Mouse (Mus musculus): Measurements from ENCODE around the gene Mif4gd.

The Mif4gd gene

GRCm38 (mm10) chr11:115612410-115613137 is at the start of gene Mif4gd:
TSS of gene Mif4gd (minus strand) at chr11:115612969.
- in situ Hi-C loops (cut with MboI; ENCODE audit: low sequenced_read_pairs) = no loop called here

- in situ Hi-C loops (cut with MboI; ENCODE audit: low sequenced_read_pairs) = no loop called here
Observed at GRCm38 (mm10) chr11:115660376-115660775, 47.6 kb upstream of the Mif4gd start.

DNA sequence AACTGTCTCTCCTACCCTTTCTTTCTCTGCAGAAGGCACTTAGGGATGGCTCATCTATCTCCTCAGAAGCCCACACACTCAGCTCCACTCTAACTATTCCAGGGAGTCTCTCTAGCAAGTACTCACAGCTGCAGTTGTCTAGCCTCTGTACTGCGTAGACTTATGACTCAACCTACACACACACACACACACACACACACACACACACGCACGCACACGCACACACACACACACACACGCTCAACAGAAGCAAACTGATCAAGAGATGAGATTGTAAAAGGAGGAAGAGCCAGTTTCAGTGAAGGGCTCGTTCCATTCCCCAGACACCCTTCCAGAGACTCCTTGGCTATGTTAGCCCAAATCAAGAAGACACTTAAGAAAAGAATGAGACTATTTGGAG is 45.8 kb upstream of the Mif4gd start:
- in situ Hi-C loops (cut with MboI; ENCODE audit: low sequenced_read_pairs) = no loop called here

DNA sequence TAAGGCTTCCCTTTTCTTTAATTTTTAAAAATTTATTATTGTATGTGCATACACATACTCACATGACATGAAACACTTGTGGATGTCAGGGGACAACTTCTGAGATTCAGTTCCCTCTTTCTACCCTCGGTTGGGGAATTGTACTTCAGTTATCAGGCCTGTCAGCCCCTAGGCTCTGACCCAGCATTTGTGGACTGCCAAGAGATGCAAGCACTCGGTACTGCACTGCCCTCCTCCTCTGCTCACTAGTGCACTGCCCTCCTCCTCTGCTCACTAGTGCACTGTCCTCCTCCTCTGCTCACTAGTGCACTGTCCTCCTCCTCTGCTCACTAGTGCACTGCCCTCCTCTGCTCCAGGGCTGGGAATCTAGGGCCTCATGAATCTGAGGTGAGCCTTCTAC is 41.4 kb upstream of the Mif4gd start:
- in situ Hi-C loops (cut with MboI; ENCODE audit: low sequenced_read_pairs) = no loop called here

GRCm38 (mm10) chr11:115653194-115653593 is 40.4 kb upstream of the Mif4gd start:
- in situ Hi-C loops (cut with MboI; ENCODE audit: low sequenced_read_pairs) = no loop called here

- in situ Hi-C loops (cut with MboI; ENCODE audit: low sequenced_read_pairs) = no loop called here
Observed at GRCm38 (mm10) chr11:115651680-115652079, 38.9 kb upstream of the Mif4gd start.

DNA sequence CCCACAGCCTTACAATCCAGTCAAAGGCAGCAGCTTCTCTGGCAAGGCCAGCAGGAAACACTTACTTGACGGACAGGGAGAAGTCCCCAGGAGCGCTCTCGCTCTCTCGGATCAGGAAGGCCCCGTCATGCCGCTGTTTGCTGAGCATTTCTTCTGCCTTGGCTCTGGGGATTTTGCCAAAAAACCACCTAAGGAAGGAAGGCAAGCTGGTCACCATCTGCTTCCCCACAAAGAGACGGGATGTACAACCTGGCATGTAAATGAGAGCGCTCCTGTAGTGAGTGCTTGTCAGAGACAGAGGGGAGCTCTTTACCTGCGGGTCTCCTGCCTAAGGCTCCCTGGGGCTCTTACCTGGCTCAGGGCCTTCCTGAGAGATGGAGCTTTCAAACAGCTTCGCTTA is 36.9 kb upstream of the Mif4gd start:
- in situ Hi-C loops (cut with MboI; ENCODE audit: low sequenced_read_pairs) = loop anchor here (5.0 kb wide), 1 partner anchor 63 kb away; no protein-coding TSS in a partner anchor

GRCm38 (mm10) chr11:115647459-115647858 is 34.7 kb upstream of the Mif4gd start:
- in situ Hi-C loops (cut with MboI; ENCODE audit: low sequenced_read_pairs) = loop anchor here (5.0 kb wide), 1 partner anchor 65 kb away; no protein-coding TSS in a partner anchor

DNA sequence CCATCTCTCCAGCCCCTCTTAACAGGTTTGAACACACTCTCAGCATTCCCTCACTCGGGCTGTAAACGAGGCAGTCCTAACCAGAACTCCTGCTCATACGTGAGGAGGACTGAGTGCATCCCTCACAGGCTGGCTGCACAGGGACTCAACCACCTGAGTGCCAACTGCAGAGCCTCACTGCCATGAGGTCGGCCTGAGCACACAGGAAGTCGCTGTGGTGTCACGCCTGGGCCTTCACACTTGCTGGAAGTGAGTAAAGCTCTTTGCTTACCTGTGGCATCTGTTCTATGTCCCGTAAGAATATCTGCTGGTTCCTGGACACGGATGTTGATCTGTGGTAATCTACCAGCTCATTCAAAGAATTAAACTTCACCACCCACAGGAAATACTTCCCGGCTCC is 33.7 kb upstream of the Mif4gd start:
- in situ Hi-C loops (cut with MboI; ENCODE audit: low sequenced_read_pairs) = loop anchor here (5.0 kb wide), 1 partner anchor 66 kb away; no protein-coding TSS in a partner anchor

DNA sequence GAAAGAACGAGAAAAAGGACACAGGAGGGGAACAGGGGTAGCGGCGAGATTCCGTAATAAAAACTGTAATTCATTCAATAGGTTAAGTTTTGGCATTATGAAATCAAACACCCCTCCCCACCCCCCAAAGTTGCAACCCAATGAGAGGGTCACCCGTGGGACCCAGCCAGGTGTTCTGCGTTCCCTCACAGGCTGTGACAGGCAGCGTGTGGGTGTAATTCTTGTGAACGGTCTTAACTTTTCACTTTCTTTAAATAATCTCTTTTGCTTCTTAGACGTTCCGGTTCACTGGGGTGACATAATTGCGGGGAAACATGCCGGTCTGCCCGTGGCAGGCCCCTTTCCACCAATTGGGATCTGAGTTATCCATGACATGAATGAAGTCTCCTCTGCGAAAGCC is 32.7 kb upstream of the Mif4gd start:
- in situ Hi-C loops (cut with MboI; ENCODE audit: low sequenced_read_pairs) = loop anchor here (5.0 kb wide), 1 partner anchor 67 kb away; no protein-coding TSS in a partner anchor

GRCm38 (mm10) chr11:115644308-115644707 is 31.5 kb upstream of the Mif4gd start:
- in situ Hi-C loops (cut with MboI; ENCODE audit: low sequenced_read_pairs) = no loop called here

DNA sequence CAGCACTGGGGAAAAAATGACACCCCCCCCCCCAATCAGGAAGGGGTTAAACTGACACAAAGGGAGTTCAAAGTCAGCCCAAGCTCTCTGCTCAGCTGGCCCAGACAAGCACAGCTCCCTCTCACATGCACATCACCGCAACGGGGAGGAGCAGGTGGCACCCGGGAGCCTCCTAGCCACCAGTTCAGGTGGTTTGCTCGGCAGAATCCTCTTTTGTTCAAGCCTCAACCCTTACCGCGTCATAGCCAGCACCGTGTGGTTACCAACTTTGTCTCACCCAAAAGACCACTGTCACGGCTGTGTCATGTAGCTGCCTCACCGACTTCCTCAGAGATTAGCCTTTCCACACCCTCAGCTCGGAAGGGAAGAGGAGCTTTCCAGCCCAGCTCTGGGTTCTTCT is 30.5 kb upstream of the Mif4gd start:
- in situ Hi-C loops (cut with MboI; ENCODE audit: low sequenced_read_pairs) = no loop called here

DNA sequence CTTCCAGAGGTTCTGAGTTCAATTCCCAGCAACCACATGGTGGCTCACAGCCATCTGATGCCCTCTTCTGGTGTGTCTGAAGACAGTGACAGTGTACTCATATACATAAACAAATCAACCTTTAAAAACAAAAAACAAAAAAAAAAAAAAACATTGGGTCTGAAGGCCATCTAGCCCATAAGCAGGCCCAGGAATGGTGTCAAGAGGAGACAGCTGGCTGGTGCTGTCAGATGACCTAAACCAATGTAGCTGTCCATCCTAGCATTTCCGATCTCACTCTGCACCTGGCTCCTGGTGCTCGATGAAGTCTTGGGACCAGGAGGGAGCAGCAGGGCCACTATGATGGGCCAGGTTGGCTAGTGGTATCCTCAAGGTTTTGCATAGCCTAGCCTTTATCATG is 29.9 kb upstream of the Mif4gd start:
- in situ Hi-C loops (cut with MboI; ENCODE audit: low sequenced_read_pairs) = no loop called here

GRCm38 (mm10) chr11:115641664-115642036 is 28.9 kb upstream of the Mif4gd start:
- in situ Hi-C loops (cut with MboI; ENCODE audit: low sequenced_read_pairs) = no loop called here

GRCm38 (mm10) chr11:115640978-115641663 is 28.4 kb upstream of the Mif4gd start:
- in situ Hi-C loops (cut with MboI; ENCODE audit: low sequenced_read_pairs) = no loop called here

DNA sequence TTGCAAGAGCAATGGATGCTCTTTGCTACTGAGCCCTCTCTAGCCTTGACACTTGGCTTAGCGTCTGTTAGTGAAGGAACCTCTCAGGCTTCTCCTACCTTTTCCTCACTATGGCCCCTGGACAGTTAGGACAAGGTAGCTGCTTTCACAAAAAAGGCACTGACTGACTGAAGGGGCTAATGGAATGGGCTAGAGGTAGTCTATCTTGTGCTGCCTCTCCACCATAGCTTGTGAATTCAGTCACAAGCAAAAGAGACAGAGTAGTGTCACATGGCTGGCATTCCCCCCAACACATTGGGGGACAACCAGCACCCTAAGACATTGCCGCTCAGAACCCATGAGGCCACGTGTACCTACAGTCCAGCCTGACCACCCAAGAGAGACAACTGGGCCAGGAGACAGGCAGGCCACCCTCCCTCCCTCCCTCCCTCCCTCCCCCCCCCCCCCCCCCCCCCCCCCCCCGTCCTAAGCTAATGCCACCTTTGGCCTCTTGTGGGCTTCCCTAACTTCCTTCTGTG is 27.6 kb upstream of the Mif4gd start:
- in situ Hi-C loops (cut with MboI; ENCODE audit: low sequenced_read_pairs) = no loop called here

DNA sequence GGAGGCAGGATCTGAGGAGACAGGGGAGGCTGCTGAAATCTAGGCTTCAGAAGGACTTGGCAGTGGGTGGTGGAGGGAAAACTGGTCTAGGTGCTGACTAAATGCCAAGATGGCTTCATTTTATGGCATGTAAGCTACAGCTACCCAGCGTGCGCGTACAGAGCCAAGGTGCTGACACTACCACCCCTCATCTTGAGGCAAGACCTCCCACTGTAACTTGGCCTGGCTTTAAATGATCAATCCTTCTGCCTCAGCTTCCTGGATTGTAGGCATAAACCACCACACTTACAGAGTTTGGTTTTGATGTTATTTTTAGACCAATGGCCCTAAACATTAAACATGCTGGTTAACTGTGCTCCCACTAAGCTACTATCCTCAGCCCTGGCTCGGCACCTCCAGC is 26.8 kb upstream of the Mif4gd start:
- in situ Hi-C loops (cut with MboI; ENCODE audit: low sequenced_read_pairs) = no loop called here

- in situ Hi-C loops (cut with MboI; ENCODE audit: low sequenced_read_pairs) = no loop called here
Observed at GRCm38 (mm10) chr11:115638498-115639409, 26.0 kb upstream of the Mif4gd start.

DNA sequence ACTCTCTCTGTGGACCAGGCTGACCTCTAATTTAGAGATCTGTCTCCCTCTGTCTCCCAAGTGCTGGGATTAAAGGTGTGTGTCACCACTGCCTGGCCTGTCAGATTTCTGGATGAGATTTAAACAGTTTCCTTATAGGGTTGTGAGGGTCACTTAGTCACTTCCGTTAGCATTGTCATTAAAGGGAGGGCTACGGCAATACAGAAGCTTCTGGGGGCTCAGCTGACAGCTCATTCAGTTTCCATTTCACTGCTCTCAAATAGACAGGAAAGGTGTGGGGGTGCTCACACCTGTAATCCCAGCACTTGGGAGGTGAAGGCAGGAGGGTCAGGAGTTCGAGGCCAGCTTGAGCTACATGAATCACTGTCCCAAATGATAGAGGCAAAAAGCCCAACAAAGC is 24.2 kb upstream of the Mif4gd start:
- in situ Hi-C loops (cut with MboI; ENCODE audit: low sequenced_read_pairs) = no loop called here

GRCm38 (mm10) chr11:115635484-115635883 is 22.7 kb upstream of the Mif4gd start:
- in situ Hi-C loops (cut with MboI; ENCODE audit: low sequenced_read_pairs) = no loop called here

DNA sequence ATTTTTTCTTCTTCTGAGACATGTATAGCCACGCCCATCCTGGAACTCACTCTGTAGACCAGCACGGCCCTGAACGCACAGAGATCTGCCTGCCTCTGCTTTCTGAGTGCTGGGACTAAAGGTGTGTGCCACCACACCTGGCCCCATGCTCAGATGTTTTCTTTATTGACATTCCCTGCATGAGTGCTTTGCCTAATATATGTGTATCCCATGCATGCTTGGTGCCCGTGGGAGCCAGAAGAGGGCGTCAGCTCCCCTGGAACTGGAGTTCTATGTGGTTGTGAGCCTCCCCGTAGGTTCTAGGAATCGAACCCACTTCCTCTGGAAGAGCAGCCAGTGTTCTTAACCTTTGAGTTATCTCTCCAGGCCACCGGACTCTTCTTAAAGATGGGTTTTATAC is 22.3 kb upstream of the Mif4gd start:
- in situ Hi-C loops (cut with MboI; ENCODE audit: low sequenced_read_pairs) = no loop called here
